Mouse (Mus musculus): ENCODE data around the gene Shisa8. TPM values are rescaled to one million over a fixed set of nuclear protein-coding genes. Genes with fewer than 3 reads are reported as not detected.

Shisa8 gene
- polyA plus RNA-seq (2017; shearing (Covaris generic)) = not detected

GRCm38 (mm10) chr15:82212752-82213063 is at the start of gene Shisa8:
TSS of gene Shisa8 (minus strand) at chr15:82212815.

GRCm38 (mm10) chr15:82252097-82252496 is 39.5 kb upstream of the Shisa8 start, which contains the start of gene 1500009C09Rik:
TSS of gene 1500009C09Rik (plus strand) at chr15:82252397.

GRCm38 (mm10) chr15:82244115-82244804 is 31.6 kb upstream of the Shisa8 start, which contains the start of gene Cenpm:
TSS of gene Cenpm (minus strand) at chr15:82244748.

GRCm38 (mm10) chr15:82223657-82224601 is 11.3 kb upstream of the Shisa8 start, which contains the start of gene Tnfrsf13c:
TSS of gene Tnfrsf13c (minus strand) at chr15:82224369.

Other genes starting within 250 kb of the Shisa8 start
- gene 1700029P11Rik, start 232.3 kb downstream of the Shisa8 start, polyA plus RNA-seq (2017; shearing (Covaris generic)) = not detected
- 73.3 TPM for gene Xrcc6, start 225.0 kb downstream of the Shisa8 start, polyA plus RNA-seq (2017; shearing (Covaris generic))
- 34.1 TPM for gene Desi1, start 179.0 kb downstream of the Shisa8 start, polyA plus RNA-seq (2017; shearing (Covaris generic))
- gene Snu13, start 165.2 kb downstream of the Shisa8 start, polyA plus RNA-seq (2017; shearing (Covaris generic)) = 188 TPM
- gene 4930407I10Rik, start 153.7 kb downstream of the Shisa8 start, polyA plus RNA-seq (2017; shearing (Covaris generic)) = not detected
- 0.09 TPM for gene Mei1, start 142.8 kb downstream of the Shisa8 start, polyA plus RNA-seq (2017; shearing (Covaris generic))
- gene Ccdc134, start 84.9 kb downstream of the Shisa8 start, polyA plus RNA-seq (2017; shearing (Covaris generic)) = 32.2 TPM
- 169 TPM for gene Srebf2, start 65.6 kb downstream of the Shisa8 start, polyA plus RNA-seq (2017; shearing (Covaris generic))
- 2.2 TPM for gene Tnfrsf13c, start 11.6 kb upstream of the Shisa8 start, polyA plus RNA-seq (2017; shearing (Covaris generic))
- 5.3 TPM for gene Cenpm, start 31.9 kb upstream of the Shisa8 start, polyA plus RNA-seq (2017; shearing (Covaris generic))
- not detected for gene 1500009C09Rik, start 39.6 kb upstream of the Shisa8 start, polyA plus RNA-seq (2017; shearing (Covaris generic))
- not detected for gene Sept3, start 62.1 kb upstream of the Shisa8 start, polyA plus RNA-seq (2017; shearing (Covaris generic))
- not detected for gene Wbp2nl, start 86.1 kb upstream of the Shisa8 start, polyA plus RNA-seq (2017; shearing (Covaris generic))
- gene Naga, start 126.1 kb upstream of the Shisa8 start, polyA plus RNA-seq (2017; shearing (Covaris generic)) = 60.5 TPM
- gene Pheta2, start 126.1 kb upstream of the Shisa8 start, polyA plus RNA-seq (2017; shearing (Covaris generic)) = 5.0 TPM
- 231 TPM for gene Smdt1, start 126.1 kb upstream of the Shisa8 start, polyA plus RNA-seq (2017; shearing (Covaris generic))
- gene Ndufa6, start 141.5 kb upstream of the Shisa8 start, polyA plus RNA-seq (2017; shearing (Covaris generic)) = 359 TPM
- gene Cyp2d22, start 167.4 kb upstream of the Shisa8 start, polyA plus RNA-seq (2017; shearing (Covaris generic)) = 7.4 TPM
- gene Cyp2d11, start 181.2 kb upstream of the Shisa8 start, polyA plus RNA-seq (2017; shearing (Covaris generic)) = not detected
- gene Cyp2d10, start 194.4 kb upstream of the Shisa8 start, polyA plus RNA-seq (2017; shearing (Covaris generic)) = not detected
- gene Cyp2d9, start 220.6 kb upstream of the Shisa8 start, polyA plus RNA-seq (2017; shearing (Covaris generic)) = not detected

Data from activated CD4-positive, CD25-positive, alpha-beta regulatory T cell, adult 9 weeks (primary cell).